Mouse (Mus musculus) cerebellum, postnatal 25 days (tissue): Measurements from ENCODE around the gene Trpv1.

Experiments
- DNase-seq, 2 experiments: peaks; one replicate each; pipeline ENCODE4 v3.0.0; 2021; ENCODE audit warnings: mixed read lengths in 2 of 2

Gene Trpv1

GRCm38 (mm10) chr11:73236731-73237130, 2.6 kb downstream of the Trpv1 start:
- DNase-seq = no peak

GRCm38 (mm10) chr11:73242199-73242598, 8.1 kb downstream of the Trpv1 start:
- no peak for DNase-seq

- DNase-seq = no peak
Observed at GRCm38 (mm10) chr11:73242777-73243176, 8.7 kb downstream of the Trpv1 start.

- no peak for DNase-seq
Observed at GRCm38 (mm10) chr11:73257362-73257945, 23.4 kb downstream of the Trpv1 start.

GRCm38 (mm10) chr11:73258664-73259063, 24.6 kb downstream of the Trpv1 start:
- no peak for DNase-seq

- DNase-seq = no peak
Observed at GRCm38 (mm10) chr11:73260457-73260856, 26.4 kb downstream of the Trpv1 start.

GRCm38 (mm10) chr11:73261385-73261784, 27.3 kb downstream of the Trpv1 start:
- no peak for DNase-seq

GRCm38 (mm10) chr11:73267267-73267666, 33.2 kb downstream of the Trpv1 start, which contains the start of gene Trpv3:
TSS of gene Trpv3 (plus strand) at chr11:73267388.
- no peak for DNase-seq

GRCm38 (mm10) chr11:73274821-73275220, 40.7 kb downstream of the Trpv1 start:
- DNase-seq = no peak

GRCm38 (mm10) chr11:73280710-73281109, 46.6 kb downstream of the Trpv1 start:
- no peak for DNase-seq

GRCm38 (mm10) chr11:73281528-73282027, 47.5 kb downstream of the Trpv1 start:
- DNase-seq = peak; percentile 74 to 75

- peak in 1 of 2 experiments; percentile 9 for DNase-seq
Observed at GRCm38 (mm10) chr11:73283369-73283768, 49.3 kb downstream of the Trpv1 start.

- no peak for DNase-seq
Observed at GRCm38 (mm10) chr11:73283926-73284325, 49.8 kb downstream of the Trpv1 start.

- DNase-seq = no peak
Observed at GRCm38 (mm10) chr11:73284351-73284750, 50.3 kb downstream of the Trpv1 start.

GRCm38 (mm10) chr11:73289621-73290020, 55.5 kb downstream of the Trpv1 start:
- no peak for DNase-seq

GRCm38 (mm10) chr11:73303123-73303522, 69.0 kb downstream of the Trpv1 start:
- DNase-seq = no peak
